Mouse (Mus musculus) brain, embryonic 14.5 days (tissue): ENCODE results near the gene Enpp4.

Experiments
- CTCF ChIP-seq: fragments of 200-500 bp; IDR thresholded peaks from 2 replicates; pipeline ENCODE4 v1.5.1; 2012; ENCODE audit warnings: inconsistent platforms, mild to moderate bottlenecking, moderate library complexity, borderline replicate concordance; ENCODE audit not compliant: insufficient read depth, insufficient read length; ENCODE audit errors: extremely low read depth
- POLR2A ChIP-seq: fragments of 200-500 bp; IDR thresholded peaks from 2 replicates; pipeline ENCODE4 v1.6.1; 2012; ENCODE audit warnings: mild to moderate bottlenecking, inconsistent platforms, borderline replicate concordance; ENCODE audit not compliant: poor library complexity, insufficient read depth, insufficient read length, severe bottlenecking; ENCODE audit errors: extremely low read depth

- TF ChIP-seq CTCF (no peak), POLR2A (peak; percentile 68; the same call in 1 of the 2 replicates)
Measured at GRCm38 (mm10) chr17:44078631-44079350, 26.8 kb downstream of the Enpp4 start, which contains the start of gene Enpp5.
